Mouse (Mus musculus) cerebellum, postnatal 4 days (tissue): Measurements from ENCODE around the gene Slc6a3.

ENCODE experiments used
- DNase-seq, 2 experiments: peaks; one replicate each; pipeline ENCODE4 v3.0.0; 2022; ENCODE audit warnings: low spot score in 2 of 2, mixed read lengths in 1 of 2

Gene Slc6a3

DNA sequence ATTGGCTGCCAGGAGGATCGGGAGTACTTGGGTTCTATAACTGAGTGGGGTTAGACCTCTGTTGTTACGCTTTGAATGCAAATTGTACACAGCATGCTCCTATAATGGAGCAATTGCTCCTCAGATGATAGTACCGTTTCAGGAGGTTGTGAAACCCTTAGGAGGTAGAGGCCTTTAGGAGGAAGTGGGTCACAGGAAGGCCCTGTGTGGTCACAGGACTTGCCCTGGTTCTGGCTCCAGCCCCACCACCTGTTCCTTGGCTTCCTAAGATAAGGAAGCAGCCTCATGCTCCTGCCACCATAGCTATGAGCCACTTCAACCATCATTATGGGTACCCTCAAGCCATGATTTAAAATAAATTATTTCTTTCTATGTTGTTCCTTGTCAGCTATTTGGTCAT lies 54.9 kb downstream of the Slc6a3 start:
- DNase-seq: no peak

- no peak for DNase-seq
Observed at GRCm38 (mm10) chr13:73592546-73592945, 56.0 kb downstream of the Slc6a3 start.

DNA sequence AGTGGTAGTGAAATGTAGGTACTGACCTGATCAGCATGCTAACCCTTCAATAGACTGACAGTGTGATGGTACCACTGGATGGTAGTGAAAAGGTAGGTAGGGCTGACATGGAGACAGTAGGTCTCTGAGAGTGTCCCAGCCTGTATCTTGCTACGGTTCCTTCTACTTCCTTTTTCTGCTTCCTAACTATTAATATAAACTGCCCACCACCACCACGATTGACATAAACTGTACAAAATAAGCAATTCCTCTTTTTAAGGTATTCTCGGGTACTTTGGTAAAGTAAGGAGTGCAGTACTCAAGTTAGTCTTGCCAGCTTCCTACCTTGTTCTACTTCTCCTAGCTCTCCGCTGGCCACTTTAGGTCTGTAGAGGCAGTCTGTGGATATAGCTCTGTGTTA lies 59.7 kb downstream of the Slc6a3 start:
- no peak for DNase-seq

- no peak for DNase-seq
Observed at GRCm38 (mm10) chr13:73600217-73600616, 63.7 kb downstream of the Slc6a3 start.

DNA sequence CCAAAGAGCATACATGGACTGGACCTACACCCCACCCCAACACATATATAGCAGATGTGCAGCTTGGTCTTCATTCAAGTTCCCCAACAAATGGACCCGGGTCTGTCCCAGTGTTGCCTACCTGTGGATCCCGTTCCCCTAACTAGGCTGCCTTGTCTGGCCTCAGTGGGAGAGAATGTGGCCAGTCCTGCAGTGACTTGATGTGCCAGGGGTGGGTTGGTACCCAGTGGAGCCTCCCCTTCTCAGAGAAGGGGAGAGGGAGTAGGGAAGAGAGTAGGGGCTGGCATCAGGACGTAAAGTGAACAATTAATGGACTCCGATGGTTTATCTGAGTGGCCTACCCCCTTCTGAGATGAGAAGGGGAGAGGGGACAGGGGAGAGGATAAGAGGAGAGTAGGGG lies 66.5 kb downstream of the Slc6a3 start:
- DNase-seq: peak in 1 of 2 experiments; percentile 3

DNA sequence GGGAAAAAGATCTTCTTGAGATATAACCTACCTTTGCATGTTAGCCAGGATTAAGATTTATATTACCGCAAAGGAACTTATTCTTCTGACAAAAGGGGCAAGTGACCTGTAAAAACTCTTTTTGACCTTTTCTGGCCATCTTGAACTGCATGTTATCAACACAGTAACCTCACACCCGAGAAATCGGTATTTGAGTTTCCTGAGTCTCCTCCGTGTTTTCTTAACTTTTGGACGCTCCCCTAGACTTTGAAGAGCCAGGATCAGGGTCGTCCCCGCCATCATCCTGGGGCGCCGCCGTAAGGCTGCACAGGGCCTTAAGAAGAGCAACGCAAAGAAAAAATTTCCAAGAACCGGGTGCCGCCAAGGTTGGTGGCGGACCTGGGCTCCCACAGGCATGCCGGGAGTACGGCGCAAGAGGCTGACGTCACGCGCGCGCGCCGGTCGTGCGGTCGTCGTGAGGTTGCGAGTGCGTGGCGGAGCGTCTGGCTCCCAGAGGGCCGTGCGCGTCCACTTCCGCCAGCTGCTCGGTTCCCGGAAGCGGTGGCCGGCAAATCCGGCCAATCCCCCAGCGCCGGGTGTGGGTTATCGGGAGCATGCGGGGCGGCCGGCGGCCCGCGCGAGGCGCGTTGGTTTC lies 67.1 kb downstream of the Slc6a3 start, which contains the start of gene Clptm1l:
Gene Clptm1l (plus strand): TSS at position 485 of the 634 bp plus-strand sequence.
- peak; percentile 96 to 98 for DNase-seq

DNA sequence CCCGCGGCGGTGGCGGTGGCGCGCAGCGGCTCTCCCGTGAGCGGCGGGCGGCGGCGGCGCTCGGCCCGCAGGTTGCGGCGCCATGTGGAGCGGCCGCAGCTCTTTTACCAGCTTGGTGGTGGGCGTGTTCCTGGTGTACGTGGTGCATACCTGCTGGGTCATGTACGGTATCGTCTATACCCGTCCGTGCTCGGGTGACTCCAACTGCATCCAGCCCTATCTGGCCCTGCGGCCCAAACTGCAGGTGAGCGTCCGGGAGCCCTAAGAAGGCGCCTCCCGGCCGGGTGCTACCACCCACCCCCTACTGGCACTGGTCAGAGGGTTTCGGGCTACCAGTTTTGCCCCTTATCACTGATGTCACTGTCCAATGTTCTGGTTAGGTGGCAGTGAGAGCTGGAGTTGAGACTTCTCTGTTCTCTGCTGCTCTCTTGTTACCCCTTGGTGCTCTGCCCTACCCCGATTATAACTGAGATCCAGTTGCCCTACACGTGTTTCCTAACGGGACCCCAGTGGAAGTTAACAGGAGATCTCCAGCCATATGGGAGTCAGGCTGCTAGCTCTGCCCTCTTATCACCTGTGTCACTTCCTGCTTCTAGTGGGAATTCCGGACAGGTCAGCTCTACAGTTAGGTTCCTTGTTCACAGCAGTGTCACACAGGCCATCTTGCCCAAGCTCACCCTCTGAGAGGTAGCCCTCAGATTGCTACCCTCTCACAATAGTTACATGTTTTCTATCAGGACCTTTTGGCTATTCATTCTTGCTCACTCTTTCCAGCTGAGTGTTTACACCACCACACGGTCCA lies 67.8 kb downstream of the Slc6a3 start:
- DNase-seq: no peak

DNA sequence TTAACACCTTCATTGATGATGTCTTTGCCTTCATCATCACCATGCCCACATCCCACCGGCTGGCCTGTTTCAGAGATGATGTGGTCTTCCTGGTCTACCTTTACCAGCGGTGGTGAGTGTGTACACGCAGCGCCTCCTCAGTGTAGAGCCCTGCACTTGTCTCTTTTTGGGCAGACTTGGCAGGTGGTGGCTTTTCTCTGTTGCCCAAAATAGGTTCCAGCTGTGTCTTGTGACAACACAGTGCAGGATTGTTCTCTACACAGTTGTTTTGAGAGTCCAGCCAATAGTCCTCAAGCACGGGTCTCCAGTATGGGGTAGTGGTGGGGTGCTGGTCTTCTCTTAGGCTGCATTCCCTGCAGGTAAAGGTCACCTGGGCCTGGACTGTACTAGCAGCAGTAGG lies 81.9 kb downstream of the Slc6a3 start:
- DNase-seq: no peak

DNA sequence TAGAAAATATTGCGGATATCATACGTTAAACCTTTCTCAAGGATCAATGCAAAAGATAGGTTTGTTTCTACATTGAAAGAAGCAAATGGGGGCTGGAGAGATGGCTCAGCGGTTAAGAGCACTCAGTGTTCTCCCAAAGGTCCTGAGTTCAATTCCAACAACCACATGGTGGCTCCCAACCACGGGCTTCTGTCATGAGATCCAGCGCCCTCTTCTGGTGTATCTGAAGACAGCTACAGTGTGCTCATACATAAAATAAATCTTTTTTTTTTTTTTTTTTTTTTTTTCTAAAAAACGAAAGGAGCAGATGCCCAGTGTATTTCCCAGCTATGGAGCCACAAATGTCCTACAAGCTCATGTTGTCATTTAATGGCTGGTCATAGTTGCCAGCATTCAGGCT lies 84.1 kb downstream of the Slc6a3 start:
- no peak for DNase-seq

- DNase-seq: no peak
Observed at GRCm38 (mm10) chr13:73626410-73626744, 89.8 kb downstream of the Slc6a3 start.

DNA sequence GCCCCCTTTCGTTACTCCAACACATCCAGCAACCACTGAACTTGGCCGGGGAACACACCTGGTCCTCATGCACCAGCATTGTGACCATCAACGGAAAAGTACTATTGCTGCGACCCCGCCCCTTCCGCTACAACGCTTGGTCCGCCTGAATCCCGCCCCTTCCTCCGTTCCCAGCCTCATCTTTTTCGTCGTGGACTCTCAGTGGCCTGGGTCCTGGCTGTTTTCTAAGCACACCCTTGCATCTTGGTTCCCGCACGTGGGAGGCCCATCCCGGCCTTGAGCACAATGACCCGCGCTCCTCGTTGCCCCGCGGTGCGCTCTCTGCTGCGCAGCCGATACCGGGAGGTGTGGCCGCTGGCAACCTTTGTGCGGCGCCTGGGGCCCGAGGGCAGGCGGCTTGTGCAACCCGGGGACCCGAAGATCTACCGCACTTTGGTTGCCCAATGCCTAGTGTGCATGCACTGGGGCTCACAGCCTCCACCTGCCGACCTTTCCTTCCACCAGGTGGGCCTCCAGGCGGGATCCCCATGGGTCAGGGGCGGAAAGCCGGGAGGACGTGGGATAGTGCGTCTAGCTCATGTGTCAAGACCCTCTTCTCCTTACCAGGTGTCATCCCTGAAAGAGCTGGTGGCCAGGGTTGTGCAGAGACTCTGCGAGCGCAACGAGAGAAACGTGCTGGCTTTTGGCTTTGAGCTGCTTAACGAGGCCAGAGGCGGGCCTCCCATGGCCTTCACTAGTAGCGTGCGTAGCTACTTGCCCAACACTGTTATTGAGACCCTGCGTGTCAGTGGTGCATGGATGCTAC lies 90.4 kb downstream of the Slc6a3 start, which contains the start of gene Tert:
Gene Tert (plus strand): TSS at position 167 of the 805 bp plus-strand sequence.
- DNase-seq: peak; percentile 28 to 56
